Mouse (Mus musculus) intestine, postnatal 0 days (tissue): ENCODE results near the gene Psmb1. TPM values are rescaled to one million over a fixed set of nuclear protein-coding genes. Genes with fewer than 3 reads are reported as not detected.
A peak's percentile ranks its signal among the peaks of the same experiment; 100 is the strongest.

Source experiments
- ATAC-seq: fragments of 200-750 bp; cut with Nextera tagmentation; 2 replicates; pipeline ENCODE4 v1.8.0; 2017; ENCODE audit warnings: mild to moderate bottlenecking, moderate TSS enrichment, moderate library complexity
- H3K27ac ChIP-seq: fragments of 300-500 bp; sonication (generic); 2 replicates; pipeline ENCODE4 v1.5.1; 2014; ENCODE audit warnings: mild to moderate bottlenecking, low read depth, low read length, moderate library complexity
- H3K27me3 ChIP-seq: fragments of 300-500 bp; sonication (generic); replicated peaks from 2 replicates; pipeline ENCODE4 v1.6.1; 2014; ENCODE audit warnings: low read length, mixed read lengths; ENCODE audit not compliant: control insufficient read depth, insufficient read depth
- H3K36me3 ChIP-seq: fragments of 300-500 bp; sonication (generic); 2 replicates; pipeline ENCODE4 v1.6.1; 2014; ENCODE audit warnings: mild to moderate bottlenecking, moderate library complexity; ENCODE audit not compliant: control insufficient read depth, insufficient read depth
- H3K4me1 ChIP-seq: fragments of 300-500 bp; sonication (generic); replicated peaks from 2 replicates; pipeline ENCODE4 v1.6.1; 2014; ENCODE audit warnings: antibody characterized with exemption, low read length, mixed read lengths; ENCODE audit not compliant: control insufficient read depth, insufficient read depth
- H3K4me2 ChIP-seq: fragments of 300-500 bp; sonication (generic); replicated peaks from 2 replicates; pipeline ENCODE4 v1.6.1; 2014; ENCODE audit warnings: low read depth, mild to moderate bottlenecking, moderate library complexity
- H3K4me3 ChIP-seq: fragments of 300-500 bp; sonication (generic); 2 replicates; pipeline ENCODE4 v1.5.1; 2014; ENCODE audit warnings: low read depth, low read length
- H3K9ac ChIP-seq: fragments of 300-500 bp; sonication (generic); 2 replicates; pipeline ENCODE4 v1.6.1; 2014; ENCODE audit warnings: mild to moderate bottlenecking, low read depth, low read length
- H3K9me3 ChIP-seq: fragments of 300-500 bp; sonication (generic); 2 replicates; pipeline ENCODE4 v1.6.1; 2016; ENCODE audit warnings: mixed run types; ENCODE audit not compliant: control insufficient read depth
- CTCF ChIP-seq: sonication (generic); IDR thresholded peaks from 2 replicates; pipeline ENCODE4 v1.5.1; 2016; ENCODE audit warnings: low read depth, mild to moderate bottlenecking, control low read depth, antibody characterized with exemption, moderate library complexity
- WGBS: fragments of 180-500 bp; shearing (Covaris S2); extraction: QIAGEN DNeasy Blood & Tissue Kit; methylation state at CpG from one replicate; pipeline ENCODE4 v1.1.7; 2014; 5-methylcytosine and 5-hydroxymethylcytosine counted together
- polyA plus RNA-seq: library from polyadenylated mRNA; unstranded; fragments of >200 nt; fragmentation: Nextera tagmentation; extraction: Ambion mirVana; gene quantifications from 2 replicates; pipeline ENCODE4 v1.2.1, GENCODE M21; 2015

The Psmb1 gene
- polyA plus RNA-seq, 1 experiment from 2014 or later, result 246 TPM

GRCm38 (mm10) chr17:15535162-15535800 is 35.7 kb upstream of the Psmb1 start:
- peaks cover 20% of the 10 kb centered on the region; the same call in 1 of the 2 replicates for H3K27me3 ChIP-seq
- no peaks in the 10 kb centered on the region for H3K4me1 ChIP-seq
- no peak overlapping the region for H3K4me2 ChIP-seq
- 68% methylated on average over 11 of the region's 11 CpGs for WGBS
- H3K9me3 ChIP-seq, result no peaks in the 10 kb centered on the region
- no peak overlapping the region for H3K9ac ChIP-seq
- H3K27ac ChIP-seq, result no peak overlapping the region
- no peaks in the 10 kb centered on the region for H3K36me3 ChIP-seq
- no peak for TF ChIP-seq CTCF
- ATAC-seq, result no peak
- H3K4me3 ChIP-seq, result no peak overlapping the region

GRCm38 (mm10) chr17:15530141-15530540 is 30.6 kb upstream of the Psmb1 start:
- Histone ChIP-seq H3K9ac (no peak overlapping the region), H3K27me3 (peaks cover 2% of the 10 kb centered on the region; the same call in 1 of the 2 replicates), H3K9me3 (no peaks in the 10 kb centered on the region), H3K36me3 (no peaks in the 10 kb centered on the region), H3K4me2 (no peak overlapping the region), H3K27ac (no peak overlapping the region), H3K4me3 (no peak overlapping the region), H3K4me1 (0 out of 2 replicates have a peak, but pooled peaks cover 8% of the 10 kb centered on the region)
- peak; percentile 67 for TF ChIP-seq CTCF
- ATAC-seq, result no peak
- 24% methylated on average over 5 of the region's 5 CpGs for WGBS

GRCm38 (mm10) chr17:15528887-15529286 is 29.3 kb upstream of the Psmb1 start:
- no peaks in the 10 kb centered on the region for H3K27me3 ChIP-seq
- WGBS, result 78% methylated on average over 2 of the region's 2 CpGs
- H3K4me3 ChIP-seq, result no peak overlapping the region
- H3K9ac ChIP-seq, result no peak overlapping the region
- 0 out of 2 replicates have a peak, but pooled peaks cover 9% of the 10 kb centered on the region for H3K36me3 ChIP-seq
- ATAC-seq, result no peak
- H3K4me2 ChIP-seq, result no peak overlapping the region
- no peak for TF ChIP-seq CTCF
- H3K4me1 ChIP-seq, result 0 out of 2 replicates have a peak, but pooled peaks cover 8% of the 10 kb centered on the region
- no peaks in the 10 kb centered on the region for H3K9me3 ChIP-seq
- no peak overlapping the region for H3K27ac ChIP-seq

- no peak for TF ChIP-seq CTCF
- 40% methylated on average over 3 of the region's 3 CpGs for WGBS
- Histone ChIP-seq H3K27me3 (no peaks in the 10 kb centered on the region), H3K4me1 (0 out of 2 replicates have a peak, but pooled peaks cover 8% of the 10 kb centered on the region), H3K9ac (peak overlapping the region; percentile 77), H3K27ac (no peak overlapping the region), H3K9me3 (no peaks in the 10 kb centered on the region), H3K4me2 (peak overlapping the region; percentile 81), H3K4me3 (peak overlapping the region; percentile 66), H3K36me3 (0 out of 2 replicates have a peak, but pooled peaks cover 12% of the 10 kb centered on the region)
- ATAC-seq, result no peak
Measured at GRCm38 (mm10) chr17:15527811-15528136, 28.2 kb upstream of the Psmb1 start.

GRCm38 (mm10) chr17:15526986-15527810 is 27.6 kb upstream of the Psmb1 start, which contains the start of gene Pdcd2:
Gene Pdcd2 (minus strand): TSS chr17:15527301.
- Histone ChIP-seq H3K36me3 (0 out of 2 replicates have a peak, but pooled peaks cover 17% of the 10 kb centered on the region), H3K4me2 (peak within 1 kb of the TSS; percentile 81), H3K27ac (peak within 1 kb of the TSS; percentile 78), H3K4me3 (peak within 1 kb of the TSS; percentile 66), H3K27me3 (no peaks in the 10 kb centered on the region), H3K4me1 (0 out of 2 replicates have a peak, but pooled peaks cover 8% of the 10 kb centered on the region), H3K9me3 (no peaks in the 10 kb centered on the region), H3K9ac (peak within 1 kb of the TSS; percentile 77)
- ATAC-seq, result peak; percentile 100
- under 1% methylated on average over 55 of the region's 55 CpGs for WGBS
- peak; percentile 61 for TF ChIP-seq CTCF

GRCm38 (mm10) chr17:15526304-15526703 is 26.8 kb upstream of the Psmb1 start:
- Histone ChIP-seq H3K27ac (no peak overlapping the region), H3K4me3 (peak overlapping the region; percentile 66), H3K27me3 (no peaks in the 10 kb centered on the region), H3K9me3 (no peaks in the 10 kb centered on the region), H3K36me3 (peaks cover 24% of the 10 kb centered on the region), H3K4me2 (peak overlapping the region; percentile 81), H3K9ac (peak overlapping the region; percentile 77), H3K4me1 (0 out of 2 replicates have a peak, but pooled peaks cover 8% of the 10 kb centered on the region)
- no peak for ATAC-seq
- TF ChIP-seq CTCF, result no peak
- WGBS, result 10% methylated on average over 10 of the region's 10 CpGs
